Mouse (Mus musculus) B cell, adult 67 days (primary cell): ENCODE measurements around the gene Erlin1. TPM values are rescaled to one million over a fixed set of nuclear protein-coding genes. Genes with fewer than 3 reads are reported as not detected.

Source experiments
- total RNA-seq, 2 experiments: library from RNA; stranded (reverse); gene quantifications; 4 replicates each; pipeline ENCODE4 v1.2.4; 2023

The Erlin1 gene
- total RNA-seq = 10 to 100 TPM; 21.4 to 24.2 TPM

DNA sequence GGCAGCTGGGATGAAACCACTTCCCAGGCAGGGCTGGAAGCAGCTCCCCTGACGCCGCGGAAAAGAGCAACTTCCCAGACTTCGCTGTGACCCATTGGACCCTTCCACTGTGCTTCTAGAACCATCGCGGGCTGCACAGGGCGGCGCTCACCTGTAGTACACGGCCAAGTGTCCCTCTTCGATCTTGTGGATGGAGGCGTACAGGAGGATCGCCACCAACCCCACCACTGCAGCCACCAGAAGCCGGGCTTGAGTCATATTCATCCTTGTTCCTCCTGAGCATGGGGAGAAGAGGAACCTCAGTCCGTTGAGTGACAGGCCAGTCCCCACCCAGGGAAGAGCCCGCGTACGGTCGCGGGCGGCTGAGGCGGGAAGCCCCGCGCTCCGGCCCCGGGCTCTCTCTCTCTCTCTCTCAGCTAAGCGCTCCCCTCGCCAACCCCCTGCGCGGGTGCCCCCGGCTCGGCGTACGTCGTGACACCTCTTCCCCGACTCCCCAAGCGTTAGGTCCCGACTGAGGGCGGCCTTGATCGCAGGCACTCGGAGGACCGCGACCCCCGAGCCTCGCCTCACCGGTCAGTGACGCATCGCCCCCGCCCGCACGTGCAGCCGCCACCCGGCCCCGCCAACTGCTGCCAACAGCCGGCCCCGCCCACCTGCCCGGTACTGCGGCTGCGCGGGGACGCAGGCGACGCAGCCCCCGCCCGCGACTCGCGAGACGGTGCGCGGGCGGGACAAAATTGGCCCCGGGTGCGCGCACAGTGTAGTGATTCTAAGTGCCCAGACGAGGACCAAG is at the start of gene Erlin1:
TSS of gene Erlin1 (minus strand) at position 665 of the 793 bp plus-strand sequence.

DNA sequence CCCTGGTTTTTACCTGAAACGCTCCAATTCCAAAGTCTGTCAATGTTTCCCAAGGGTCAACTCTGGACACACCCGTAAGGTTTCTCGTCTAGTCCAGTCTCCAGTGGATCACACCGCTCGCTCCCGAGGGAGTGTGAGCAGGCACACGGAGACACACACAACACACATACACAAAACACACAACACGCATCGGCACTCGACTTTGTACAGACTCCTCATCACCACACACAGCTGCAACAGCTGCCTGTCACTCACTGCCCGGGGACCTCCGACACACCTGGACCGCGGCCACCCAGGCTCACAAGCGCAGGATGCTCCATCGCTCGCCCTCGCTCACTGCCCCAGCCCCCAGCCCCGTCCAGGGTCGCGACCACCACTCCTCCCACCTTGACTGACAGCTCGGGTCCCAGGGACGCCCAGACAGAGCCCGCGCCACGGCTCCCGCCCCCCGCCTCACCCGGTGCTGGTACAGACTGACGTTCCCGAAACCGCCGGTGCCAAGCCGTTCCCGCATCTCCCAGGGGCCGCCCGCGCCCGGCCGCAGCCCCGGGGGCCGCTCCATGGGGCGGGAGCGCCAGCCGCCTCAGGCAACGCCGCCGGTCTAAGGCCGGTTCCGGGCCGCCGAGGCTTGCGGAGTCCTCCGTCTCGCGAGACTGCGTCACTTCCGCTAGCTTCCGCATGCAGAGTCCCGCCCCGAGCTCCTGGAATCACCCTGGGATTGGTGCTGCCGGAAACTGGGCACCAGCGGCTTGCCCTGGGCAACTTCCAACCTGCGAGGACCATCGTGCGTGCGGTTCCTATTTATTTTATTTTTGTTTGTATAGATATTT is 37.5 kb upstream of the Erlin1 start, which contains the start of gene Chuk:
TSS of gene Chuk (minus strand) at position 650 of the 830 bp plus-strand sequence.

GRCm38 (mm10) chr19:44028972-44029371 is 40.6 kb downstream of the Erlin1 start, which contains the start of gene Cyp2c23:
Gene Cyp2c23 (minus strand): TSS chr19:44029208.

DNA sequence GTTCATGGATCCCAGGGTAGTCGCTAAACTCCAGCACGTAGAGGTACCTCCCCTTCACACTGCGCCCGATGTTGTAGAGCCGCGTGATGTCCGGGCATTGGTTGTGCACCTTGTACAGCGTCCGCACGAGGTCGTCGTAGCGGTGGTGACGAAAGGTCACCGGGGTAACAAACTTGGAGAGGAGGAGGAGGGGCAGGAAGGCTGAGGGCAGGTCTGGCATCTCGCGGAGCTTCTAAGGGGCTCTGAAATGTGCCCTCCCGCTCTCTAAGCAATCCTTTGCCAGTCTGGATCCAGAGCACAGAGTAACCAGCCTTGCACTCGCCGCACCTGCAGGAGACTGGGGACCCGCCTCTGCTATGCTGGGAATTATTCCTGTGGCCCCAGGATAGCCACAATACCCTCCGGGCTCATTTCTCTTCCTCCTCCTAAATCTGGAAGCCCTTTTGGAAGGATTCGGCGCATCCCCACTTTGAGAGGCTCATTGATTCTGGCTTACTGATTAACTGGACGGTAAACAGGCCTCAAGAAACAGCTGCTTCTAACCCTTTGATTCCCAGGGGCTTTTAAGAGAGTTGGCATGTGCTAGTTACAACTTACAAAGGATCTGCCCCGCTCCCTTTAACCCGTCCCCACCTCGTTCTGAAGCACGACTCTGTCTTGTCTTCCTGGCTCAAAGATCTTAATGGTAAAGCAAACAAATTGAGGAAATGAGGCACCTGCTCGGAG is 83.4 kb downstream of the Erlin1 start, which contains the start of gene Cpn1:
TSS of gene Cpn1 (minus strand) at position 488 of the 726 bp plus-strand sequence.

Other genes with a start within 250 kb of the Erlin1 start
- gene Dnmbp, start 129.6 kb downstream of the Erlin1 start, total RNA-seq = 10 to 100 TPM in 1 of 2 experiments, 1 to 10 TPM in 1; 9.5 to 10.3 TPM
- not detected for gene Cpn1, start 83.2 kb downstream of the Erlin1 start, total RNA-seq
- not detected for gene Cyp2c23, start 40.6 kb downstream of the Erlin1 start, total RNA-seq
- 10 to 100 TPM; 95.3 to 97.8 TPM for gene Chuk, start 37.7 kb upstream of the Erlin1 start, total RNA-seq
- 10 to 100 TPM; 31.7 to 34.6 TPM for gene Cwf19l1, start 66.1 kb upstream of the Erlin1 start, total RNA-seq
- 10 to 100 TPM; 95.1 to 98.6 TPM for gene Bloc1s2, start 76.7 kb upstream of the Erlin1 start, total RNA-seq
- not detected for gene Pkd2l1, start 122.7 kb upstream of the Erlin1 start, total RNA-seq
- not detected for gene Scd3, start 133.5 kb upstream of the Erlin1 start, total RNA-seq
- gene Scd2, start 223.9 kb upstream of the Erlin1 start, total RNA-seq = 10 to 100 TPM; 35.2 to 49.2 TPM